12 mouse cellular contexts compared by ENCODE assay signal in genomic region chr10:43977353-43977752, GRCm38 (mm10).
DNase-seq lines count a peak whose midpoint lies in the region; ATAC-seq and TF ChIP-seq lines count a peak whose summit lies in the region.
"Had no signal": no experiment of that assay in that cellular context is flagged by ENCODE, and none has a peak within 500 bp of the region (broad histone marks: within the 10 kb centered on the region; RNA-seq: fewer than 3 reads in every experiment).

No protein-coding gene starts in this region.

- H3K9me3 ChIP-seq in heart, embryonic 10.5 days = no peaks in the 10 kb centered on the region
- H3K9me3 ChIP-seq in intestine, postnatal 0 days (ENCODE audit: control insufficient read depth) = no peaks in the 10 kb centered on the region
- H3K9me3 ChIP-seq: forebrain, embryonic 13.5 days; lung, embryonic 15.5 days had no signal

- TF ChIP-seq EP300 in heart, adult 2 months (IDR thresholded peaks at IDR 0.05; ENCODE audit: insufficient read depth, low read depth, low read length) = 0 out of 2 replicates have a peak, but pooled peaks have one; percentile 30

- H3K9ac ChIP-seq in heart, adult 2 months (ENCODE audit: low read depth, low read length) = no peak overlapping the region
- no peak overlapping the region for H3K9ac ChIP-seq in intestine, postnatal 0 days (ENCODE audit: low read depth, low read length)
- H3K9ac ChIP-seq: forebrain, embryonic 13.5 days; lung, embryonic 15.5 days had no signal

- peak; percentile 89 for ATAC-seq in intestine, postnatal 0 days
- ATAC-seq: forebrain, embryonic 13.5 days had no signal

- 28% methylated on average over 3 of the region's 3 CpGs for WGBS in heart, adult 2 months
- WGBS in heart, embryonic 10.5 days = 42% methylated on average over 3 of the region's 3 CpGs
- 15% methylated on average over 3 of the region's 3 CpGs for WGBS in intestine, postnatal 0 days
- WGBS in small intestine, adult 2 months = 23% methylated on average over 3 of the region's 3 CpGs

- H3K4me2 ChIP-seq in intestine, postnatal 0 days (replicated peaks; ENCODE audit: low read depth) = no peak overlapping the region
- H3K4me2 ChIP-seq: forebrain, embryonic 13.5 days; lung, embryonic 15.5 days had no signal

- H3K27ac ChIP-seq in heart, adult 2 months = peak overlapping the region; percentile 60; the same call in 1 of the 2 replicates
- H3K27ac ChIP-seq in heart, embryonic 10.5 days = no peak overlapping the region
- no peak overlapping the region for H3K27ac ChIP-seq in intestine, postnatal 0 days (ENCODE audit: low read depth, low read length)
- peak overlapping the region; percentile 82 for H3K27ac ChIP-seq in small intestine, adult 2 months (ENCODE audit: insufficient read depth, low read depth, low read length)
- H3K27ac ChIP-seq: forebrain, embryonic 13.5 days; lung, embryonic 15.5 days had no signal

- no peak for TF ChIP-seq POLR2A in heart, adult 2 months (IDR thresholded peaks at IDR 0.05; ENCODE audit: insufficient read depth, low read depth, low read length)
- TF ChIP-seq POLR2A in small intestine, adult 2 months (IDR thresholded peaks at IDR 0.05; ENCODE audit: low read depth, low read length) = no peak

- peaks cover 3% of the 10 kb centered on the region; the same call in 1 of the 2 replicates for H3K36me3 ChIP-seq in heart, adult 2 months (ENCODE audit: control insufficient read depth, insufficient read depth, low read length)
- H3K36me3 ChIP-seq in heart, embryonic 10.5 days = no peaks in the 10 kb centered on the region
- no peaks in the 10 kb centered on the region for H3K36me3 ChIP-seq in intestine, postnatal 0 days (ENCODE audit: control insufficient read depth, insufficient read depth)
- H3K36me3 ChIP-seq in small intestine, adult 2 months (ENCODE audit: control insufficient read depth, insufficient read depth, low read length) = peaks cover 23% of the 10 kb centered on the region
- H3K36me3 ChIP-seq: lung, embryonic 15.5 days had no signal

- TF ChIP-seq CTCF in heart, adult 2 months (IDR thresholded peaks at IDR 0.05) = no peak
- TF ChIP-seq CTCF in intestine, postnatal 0 days (IDR thresholded peaks at IDR 0.05; ENCODE audit: low read depth) = no peak
- TF ChIP-seq CTCF in small intestine, adult 2 months (IDR thresholded peaks at IDR 0.05; ENCODE audit: extremely low read depth, insufficient read length, insufficient replicate concordance, low read depth, low read length) = no peak

- H3K4me1 ChIP-seq in heart, adult 2 months (ENCODE audit: control insufficient read depth, insufficient read depth, low read length) = no peaks in the 10 kb centered on the region; the same call in 1 of the 2 replicates
- H3K4me1 ChIP-seq in heart, embryonic 10.5 days = no peaks in the 10 kb centered on the region
- H3K4me1 ChIP-seq in intestine, postnatal 0 days (replicated peaks; ENCODE audit: control insufficient read depth, insufficient read depth, low read length) = no peaks in the 10 kb centered on the region
- peaks cover 22% of the 10 kb centered on the region for H3K4me1 ChIP-seq in small intestine, adult 2 months (ENCODE audit: control insufficient read depth, insufficient read depth, insufficient read length, low read length)
- H3K4me1 ChIP-seq: lung, embryonic 15.5 days had no signal

- H3K4me3 ChIP-seq in heart, adult 2 months = no peak overlapping the region
- H3K4me3 ChIP-seq in heart, embryonic 10.5 days = no peak overlapping the region
- no peak overlapping the region for H3K4me3 ChIP-seq in intestine, postnatal 0 days (ENCODE audit: low read depth, low read length)
- H3K4me3 ChIP-seq in small intestine, adult 2 months (ENCODE audit: low read depth, low read length) = no peak overlapping the region
- H3K4me3 ChIP-seq: forebrain, embryonic 13.5 days; lung, embryonic 15.5 days had no signal

- no peaks in the 10 kb centered on the region for H3K79me2 ChIP-seq in heart, adult 2 months (replicated peaks; ENCODE audit: control insufficient read depth, insufficient read depth, low read length)

- no peaks in the 10 kb centered on the region for H3K27me3 ChIP-seq in heart, adult 2 months (ENCODE audit: control insufficient read depth, insufficient read depth, low read length)
- H3K27me3 ChIP-seq in heart, embryonic 10.5 days (ENCODE audit: insufficient read depth, poor library complexity, severe bottlenecking) = no peaks in the 10 kb centered on the region
- no peaks in the 10 kb centered on the region for H3K27me3 ChIP-seq in intestine, postnatal 0 days (replicated peaks; ENCODE audit: control insufficient read depth, insufficient read depth, low read length)
- no peaks in the 10 kb centered on the region for H3K27me3 ChIP-seq in small intestine, adult 2 months (ENCODE audit: control insufficient read depth, insufficient read depth, low read length)
- H3K27me3 ChIP-seq: forebrain, embryonic 13.5 days; lung, embryonic 15.5 days had no signal

- intact Hi-C loops in heart, adult 2 months (cut with DNase I) = loop anchor here (10.0 kb wide), 1 partner anchor 477 kb away; no protein-coding TSS in a partner anchor

- peak; percentile 49 to 65 for DNase-seq in heart, adult 2 months
- DNase-seq in heart, embryonic 10.5 days (ENCODE audit: low spot score) = no peak
- DNase-seq in R1 (ENCODE audit: low read depth, low spot score) = peak; percentile 84
- no peak for DNase-seq in left cerebral cortex, adult 11 months (ENCODE audit: low spot score)
- DNase-seq in testis, postnatal 10 days (ENCODE audit: low spot score) = no peak
- DNase-seq: cerebellum, adult 9-10 months; spleen, adult 18-20 months; thymus, postnatal 4 days had no signal

Comparison
In these comparisons a context has a peak if more than half of its experiments do, and no peak if none do; other contexts are left out.
1. DNase-seq: peak in heart, adult 2 months (2 of 2) and R1 (single experiment); none in heart, embryonic 10.5 days (single experiment), left cerebral cortex, adult 11 months (single experiment) and testis, postnatal 10 days (single experiment).
2. H3K27ac ChIP-seq: peak in heart, adult 2 months (single experiment) and small intestine, adult 2 months (single experiment); none in heart, embryonic 10.5 days (single experiment) and intestine, postnatal 0 days (single experiment).